ENCODE assay signal across 23 mouse cellular contexts in the genomic region with DNA sequence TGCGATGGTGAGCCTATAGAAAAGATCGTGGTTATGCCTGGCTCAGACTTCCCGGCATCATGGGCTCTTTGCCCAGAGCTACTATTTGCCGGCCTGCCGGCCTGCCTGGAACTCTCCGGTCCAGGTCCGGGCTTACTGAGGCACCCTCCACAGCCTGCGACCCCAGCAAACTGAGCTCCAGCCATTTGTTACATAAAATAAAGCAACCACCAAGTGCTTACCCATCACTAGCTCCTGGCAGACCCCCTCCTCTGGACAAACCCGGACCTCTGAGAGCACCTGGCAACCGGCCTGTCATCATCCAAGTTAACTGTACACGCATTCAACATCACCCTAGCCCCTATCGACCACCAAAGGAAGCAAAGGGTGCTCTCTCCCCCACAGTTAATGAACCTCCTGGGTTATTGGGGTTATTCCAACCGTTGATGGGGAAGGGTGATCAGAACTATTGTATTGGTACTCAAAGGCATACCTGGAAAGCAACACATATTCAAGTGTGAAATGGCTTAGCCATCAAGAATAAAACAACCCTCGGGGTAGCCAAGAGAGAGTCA. TPM values are rescaled to one million over a fixed set of nuclear protein-coding genes. Genes with fewer than 3 reads are reported as not detected.
DNase-seq lines count a peak whose midpoint lies in the region; ATAC-seq lines count a peak whose summit lies in the region.
"Had no signal": no experiment of that assay in that cellular context is flagged by ENCODE, and none has a peak within 500 bp of the region (broad histone marks: within the 10 kb centered on the region; RNA-seq: fewer than 3 reads in every experiment).

No protein-coding gene starts in this region.

- H3K9me3 ChIP-seq in hindbrain, embryonic 10.5 days = peaks cover 3% of the 10 kb centered on the region; the same call in 1 of the 2 replicates
- H3K9me3 ChIP-seq in hindbrain, embryonic 16.5 days (ENCODE audit: control insufficient read depth, low read length) = no peaks in the 10 kb centered on the region
- no peaks in the 10 kb centered on the region for H3K9me3 ChIP-seq in hindbrain, embryonic 12.5 days (replicated peaks)
- H3K9me3 ChIP-seq in midbrain, embryonic 12.5 days = no peaks in the 10 kb centered on the region
- H3K9me3 ChIP-seq: embryonic facial prominence, embryonic 15.5 days; heart, embryonic 10.5 days; limb, embryonic 15.5 days had no signal

- DNase-seq in hindbrain, embryonic 10.5 days (ENCODE audit: low spot score) = peak; percentile 39
- DNase-seq in CD4-positive helper T cell, adult 2 months (ENCODE audit: low read depth, low spot score) = peak; percentile 11
- no peak for DNase-seq in layer of hippocampus, postnatal 36 days
- DNase-seq in urinary bladder, postnatal 25 days (ENCODE audit: low spot score) = no peak
- DNase-seq: adrenal gland, postnatal 14 days; cerebellum, adult 9-10 months; gastrocnemius, postnatal 25 days; lung, adult 18-20 months; thymus, postnatal 4 days had no signal

- peaks cover 54% of the 10 kb centered on the region for H3K4me1 ChIP-seq in hindbrain, embryonic 10.5 days (replicated peaks)
- H3K4me1 ChIP-seq in hindbrain, embryonic 16.5 days (ENCODE audit: control insufficient read depth, insufficient read depth, low read depth, low read length) = peaks cover 5% of the 10 kb centered on the region; the same call in 1 of the 2 replicates
- peaks cover 26% of the 10 kb centered on the region for H3K4me1 ChIP-seq in hindbrain, embryonic 12.5 days
- peaks cover 33% of the 10 kb centered on the region for H3K4me1 ChIP-seq in midbrain, embryonic 12.5 days

- no peak overlapping the region; the same call in 1 of the 2 replicates for H3K4me2 ChIP-seq in hindbrain, embryonic 16.5 days (ENCODE audit: low read length)
- no peak overlapping the region for H3K4me2 ChIP-seq in hindbrain, embryonic 12.5 days (replicated peaks)
- peak overlapping the region; percentile 33 for H3K4me2 ChIP-seq in midbrain, embryonic 12.5 days (replicated peaks)

- H3K36me3 ChIP-seq in hindbrain, embryonic 10.5 days = no peaks in the 10 kb centered on the region
- no peaks in the 10 kb centered on the region for H3K36me3 ChIP-seq in hindbrain, embryonic 16.5 days (ENCODE audit: control insufficient read depth, insufficient read depth, low read length)
- no peaks in the 10 kb centered on the region for H3K36me3 ChIP-seq in hindbrain, embryonic 12.5 days
- no peaks in the 10 kb centered on the region for H3K36me3 ChIP-seq in midbrain, embryonic 12.5 days
- H3K36me3 ChIP-seq: embryonic facial prominence, embryonic 15.5 days; heart, embryonic 10.5 days; limb, embryonic 15.5 days had no signal

- H3K9ac ChIP-seq in hindbrain, embryonic 16.5 days (ENCODE audit: low read depth, low read length) = no peak overlapping the region
- no peak overlapping the region; the same call in 1 of the 2 replicates for H3K9ac ChIP-seq in hindbrain, embryonic 12.5 days
- H3K9ac ChIP-seq in midbrain, embryonic 12.5 days (replicated peaks) = peak overlapping the region; percentile 57
- H3K9ac ChIP-seq: embryonic facial prominence, embryonic 15.5 days; limb, embryonic 15.5 days had no signal

- H3K4me3 ChIP-seq in hindbrain, embryonic 10.5 days = peak overlapping the region; percentile 54; the same call in 1 of the 2 replicates
- H3K4me3 ChIP-seq in hindbrain, embryonic 16.5 days (ENCODE audit: low read length) = no peak overlapping the region; the same call in 1 of the 2 replicates
- H3K4me3 ChIP-seq in hindbrain, embryonic 12.5 days = peak overlapping the region; percentile 28
- peak overlapping the region; percentile 51 for H3K4me3 ChIP-seq in midbrain, embryonic 12.5 days
- H3K4me3 ChIP-seq: left cerebral cortex, adult 2 months had no signal

- WGBS in hindbrain, embryonic 10.5 days = 3% methylated on average over 14 of the region's 14 CpGs
- 2% methylated on average over 14 of the region's 14 CpGs for WGBS in hindbrain, embryonic 16.5 days
- WGBS in hindbrain, embryonic 12.5 days = 3% methylated on average over 14 of the region's 14 CpGs
- under 1% methylated on average over 14 of the region's 14 CpGs for WGBS in midbrain, embryonic 12.5 days

- no peak overlapping the region; the same call in 1 of the 2 replicates for H3K27ac ChIP-seq in hindbrain, embryonic 10.5 days
- H3K27ac ChIP-seq in hindbrain, embryonic 16.5 days (ENCODE audit: low read depth, low read length) = no peak overlapping the region
- no peak overlapping the region; the same call in 1 of the 2 replicates for H3K27ac ChIP-seq in hindbrain, embryonic 12.5 days
- peak overlapping the region; percentile 76 for H3K27ac ChIP-seq in midbrain, embryonic 12.5 days (replicated peaks)
- H3K27ac ChIP-seq: embryonic facial prominence, embryonic 15.5 days; heart, embryonic 10.5 days; left cerebral cortex, adult 2 months; limb, embryonic 15.5 days; macrophage had no signal

- peaks cover 100% of the 10 kb centered on the region for H3K27me3 ChIP-seq in hindbrain, embryonic 10.5 days (ENCODE audit: insufficient read depth, poor library complexity, severe bottlenecking)
- H3K27me3 ChIP-seq in hindbrain, embryonic 16.5 days (replicated peaks; ENCODE audit: control insufficient read depth, insufficient read depth, low read length) = peaks cover 54% of the 10 kb centered on the region
- H3K27me3 ChIP-seq in hindbrain, embryonic 12.5 days = peaks cover 95% of the 10 kb centered on the region
- H3K27me3 ChIP-seq in midbrain, embryonic 12.5 days = peaks cover 100% of the 10 kb centered on the region

- no peak for ATAC-seq in hindbrain, embryonic 16.5 days
- no peak for ATAC-seq in hindbrain, embryonic 12.5 days (ENCODE audit: low FRiP score)
- no peak for ATAC-seq in midbrain, embryonic 12.5 days (ENCODE audit: low FRiP score, low read depth)

RNA-seq across cellular contexts. Expression of gene 9230102O04Rik, which starts 4.0 kb away (rescaled TPM):
- polyA plus RNA-seq in hindbrain, embryonic 10.5 days (2016; fragmentation: Nextera tagmentation; extraction: Ambion mirVana) = 0.54 TPM in 1 of 2 replicates, not detected in the other
- 0.35 and 1.1 TPM in 2 replicates for polyA plus RNA-seq in hindbrain, embryonic 16.5 days (2015; fragmentation: Nextera tagmentation; extraction: Ambion mirVana)
- polyA plus RNA-seq in hindbrain, embryonic 12.5 days (2016; fragmentation: Nextera tagmentation; extraction: Ambion mirVana) = 3.5 and 3.8 TPM in 2 replicates
- 3.0 and 3.5 TPM in 2 replicates for polyA plus RNA-seq in midbrain, embryonic 12.5 days (2016; fragmentation: Nextera tagmentation; extraction: Ambion mirVana)
- not detected for total RNA-seq in layer of hippocampus, postnatal 36 days (2021)
- total RNA-seq: adrenal gland, postnatal 14 days; gastrocnemius, postnatal 25 days; heart, postnatal 25 days; left cerebral cortex, adult 2 months had no signal
- polyA plus RNA-seq: C2C12; heart, embryonic 10.5 days; large intestine, adult 2 months; limb, embryonic 15.5 days; macrophage; small intestine, adult 2 months; stomach, embryonic 16.5 days had no signal

RNA-seq across cellular contexts. Expression of gene 4930412O13Rik, which starts 4.2 kb away (rescaled TPM):
- 0.75 and 1.0 TPM in 2 replicates for polyA plus RNA-seq in hindbrain, embryonic 10.5 days (2016; fragmentation: Nextera tagmentation; extraction: Ambion mirVana)
- polyA plus RNA-seq in hindbrain, embryonic 16.5 days (2015; fragmentation: Nextera tagmentation; extraction: Ambion mirVana) = 0.28 and 0.47 TPM in 2 replicates
- 1.1 and 2.9 TPM in 2 replicates for polyA plus RNA-seq in hindbrain, embryonic 12.5 days (2016; fragmentation: Nextera tagmentation; extraction: Ambion mirVana)
- 3.0 and 5.3 TPM in 2 replicates for polyA plus RNA-seq in midbrain, embryonic 12.5 days (2016; fragmentation: Nextera tagmentation; extraction: Ambion mirVana)
- total RNA-seq in layer of hippocampus, postnatal 36 days (2021) = not detected
- total RNA-seq: G1E; gastrocnemius, postnatal 25 days; heart, postnatal 25 days; left cerebral cortex, adult 2 months had no signal
- polyA plus RNA-seq: C2C12; G1E; large intestine, adult 2 months; limb, embryonic 15.5 days; macrophage; small intestine, adult 2 months; stomach, embryonic 16.5 days had no signal

RNA-seq across cellular contexts. Expression of gene Gata3, which starts 4.5 kb away (rescaled TPM):
- polyA plus RNA-seq in hindbrain, embryonic 10.5 days (2016; fragmentation: Nextera tagmentation; extraction: Ambion mirVana) = 14.2 and 16.8 TPM in 2 replicates
- polyA plus RNA-seq in hindbrain, embryonic 16.5 days (2015; fragmentation: Nextera tagmentation; extraction: Ambion mirVana) = 27.2 and 33.8 TPM in 2 replicates
- polyA plus RNA-seq in hindbrain, embryonic 12.5 days (2016; fragmentation: Nextera tagmentation; extraction: Ambion mirVana) = 48.4 and 63.4 TPM in 2 replicates
- polyA plus RNA-seq in midbrain, embryonic 12.5 days (2016; fragmentation: Nextera tagmentation; extraction: Ambion mirVana) = 77.4 and 84.2 TPM in 2 replicates
- total RNA-seq in layer of hippocampus, postnatal 36 days (2021) = under 1 TPM in 1 of 2 experiments, not detected in 1; 0.15 TPM
- total RNA-seq: left cerebral cortex, adult 2 months had no signal
- polyA plus RNA-seq: macrophage had no signal

Comparison
In these comparisons a context has a peak if more than half of its experiments do, and no peak if none do; other contexts are left out.
1. DNase-seq: peak in hindbrain, embryonic 10.5 days (single experiment) and CD4-positive helper T cell, adult 2 months (single experiment); none in layer of hippocampus, postnatal 36 days (0 of 2) and urinary bladder, postnatal 25 days (single experiment).